Mouse (Mus musculus): ENCODE measurements around the gene Itgb3.

DNA sequence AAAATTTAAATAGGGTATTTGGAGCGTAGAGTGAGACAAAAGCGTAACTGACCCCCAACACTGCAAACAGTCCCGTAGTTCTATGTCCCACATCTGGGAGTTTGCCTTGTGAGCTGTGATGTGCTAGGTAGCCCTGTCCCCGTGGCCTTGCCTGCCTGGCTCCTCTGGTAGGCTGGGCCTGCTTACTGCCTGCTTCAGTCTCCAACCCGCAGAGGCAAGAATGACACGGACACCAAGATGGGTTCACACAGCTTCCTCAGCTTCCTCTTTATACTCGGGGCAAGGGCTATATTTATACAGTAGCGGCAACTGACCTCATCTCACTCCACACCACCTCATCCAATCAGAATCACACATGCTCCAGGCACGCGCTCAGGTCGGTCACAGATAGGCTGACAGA is 67.0 kb downstream of the Itgb3 start:
- TF ChIP-seq CTCF (IDR thresholded peaks at IDR 0.05; ENCODE audit: low read depth, low read length) (no peak), GATA1 (IDR thresholded peaks at IDR 0.05; ENCODE audit: borderline replicate concordance, low read length) (no peak), POLR2AphosphoS5 (IDR thresholded peaks at IDR 0.05; ENCODE audit: insufficient replicate concordance, low read depth, low read length) (no peak)
